ENCODE assay signal across 24 mouse cellular contexts in genomic region chr8:91724646-91725045, GRCm38 (mm10).
"Had no signal": no experiment of that assay in that cellular context is flagged by ENCODE, and none has a peak within 500 bp of the region (broad histone marks: within the 10 kb centered on the region; RNA-seq: fewer than 3 reads in every experiment).

No protein-coding gene starts in this region.

- H3K27ac ChIP-seq: forebrain, embryonic 15.5 days; heart, adult 2 months; heart, embryonic 13.5 days; heart, embryonic 15.5 days; hindbrain, embryonic 13.5 days; hindbrain, embryonic 15.5 days; intestine, embryonic 15.5 days; layer of hippocampus, adult 2 months; left cerebral cortex, adult 2 months; limb, embryonic 13.5 days; limb, embryonic 15.5 days; liver, embryonic 12.5 days; liver, embryonic 14.5 days had no signal

- H3K36me3 ChIP-seq: forebrain, embryonic 15.5 days; heart, embryonic 13.5 days; heart, embryonic 15.5 days; hindbrain, embryonic 13.5 days; hindbrain, embryonic 15.5 days; intestine, embryonic 15.5 days; limb, embryonic 13.5 days; limb, embryonic 15.5 days; liver, embryonic 12.5 days had no signal

- H3K4me1 ChIP-seq: forebrain, embryonic 15.5 days; heart, embryonic 13.5 days; heart, embryonic 15.5 days; hindbrain, embryonic 13.5 days; hindbrain, embryonic 15.5 days; intestine, embryonic 15.5 days; limb, embryonic 13.5 days; limb, embryonic 15.5 days; liver, embryonic 12.5 days had no signal

- ATAC-seq: forebrain, embryonic 15.5 days; forebrain, postnatal 0 days; inflammation-experienced regulatory T-cells, adult 6 months; intestine, embryonic 15.5 days; intestine, postnatal 0 days; liver, embryonic 12.5 days had no signal

- H3K4me2 ChIP-seq: forebrain, embryonic 15.5 days; heart, embryonic 11.5 days; heart, embryonic 13.5 days; heart, embryonic 15.5 days; hindbrain, embryonic 13.5 days; hindbrain, embryonic 15.5 days; intestine, embryonic 15.5 days; limb, embryonic 13.5 days; limb, embryonic 15.5 days; liver, embryonic 12.5 days had no signal

- H3K4me3 ChIP-seq: forebrain, embryonic 15.5 days; heart, adult 2 months; heart, embryonic 13.5 days; heart, embryonic 15.5 days; hindbrain, embryonic 13.5 days; hindbrain, embryonic 15.5 days; intestine, embryonic 15.5 days; layer of hippocampus, adult 2 months; left cerebral cortex, adult 2 months; limb, embryonic 13.5 days; limb, embryonic 15.5 days; liver, embryonic 12.5 days had no signal

- H3K9me3 ChIP-seq: forebrain, embryonic 15.5 days; heart, embryonic 13.5 days; heart, embryonic 15.5 days; hindbrain, embryonic 13.5 days; hindbrain, embryonic 15.5 days; intestine, embryonic 15.5 days; limb, embryonic 13.5 days; limb, embryonic 15.5 days; liver, embryonic 12.5 days had no signal

- H3K9ac ChIP-seq: forebrain, embryonic 15.5 days; forebrain, postnatal 0 days; heart, embryonic 13.5 days; heart, embryonic 15.5 days; hindbrain, embryonic 13.5 days; hindbrain, embryonic 15.5 days; intestine, embryonic 15.5 days; limb, embryonic 13.5 days; limb, embryonic 15.5 days; liver, embryonic 12.5 days; liver, embryonic 14.5 days had no signal

- DNase-seq: forebrain, postnatal 0 days; gastrocnemius, postnatal 14 days; gastrocnemius, postnatal 36 days; heart, adult 11 months; heart, adult 2 months; heart, postnatal 14 days; heart, postnatal 36 days; left cerebral cortex, postnatal 4 days; lung, adult 18-20 months had no signal

- H3K27me3 ChIP-seq: forebrain, embryonic 15.5 days; heart, embryonic 13.5 days; heart, embryonic 15.5 days; hindbrain, embryonic 15.5 days; intestine, embryonic 15.5 days had no signal
